Mouse (Mus musculus) large intestine, adult 2 months (tissue): ENCODE measurements around the gene Prss37. TPM values are rescaled to one million over a fixed set of nuclear protein-coding genes. Genes with fewer than 3 reads are reported as not detected.
A peak's percentile ranks its signal among the peaks of the same experiment; 100 is the strongest.

Experiments used
- DNase-seq: peaks from one replicate; pipeline ENCODE4 v3.0.0-alpha.2; 2012; ENCODE audit warnings: low read depth, low spot score
- WGBS: fragments of 180-500 bp; shearing (Covaris S2); methylation state at CpG from one replicate; pipeline ENCODE4 v1.1.7; 2018; 5-methylcytosine and 5-hydroxymethylcytosine counted together
- polyA plus RNA-seq: library from polyadenylated mRNA; depleted of rRNA; stranded (reverse); fragments of >200 nt; gene quantifications from 2 replicates; pipeline ENCODE4 v1.2.3, GENCODE M21; 2012; rRNA removed

The Prss37 gene
- not detected in 2 replicates for polyA plus RNA-seq

GRCm38 (mm10) chr6:40519408-40519807, at the start of gene Prss37:
TSS of gene Prss37 (minus strand) at chr6:40519508.
- 81% methylated on average over 1 of the region's 1 CpGs for WGBS
- DNase-seq, result no peak

GRCm38 (mm10) chr6:40554950-40555349, 35.6 kb upstream of the Prss37 start, which contains the start of gene Olfr461:
TSS of gene Olfr461 (minus strand) at chr6:40555050.
- no peak for DNase-seq
- WGBS, result 87% methylated on average over 2 of the region's 2 CpGs

GRCm38 (mm10) chr6:40544690-40545089, 25.4 kb upstream of the Prss37 start:
- WGBS, result 86% methylated on average over 10 of the region's 10 CpGs
- DNase-seq, result no peak

GRCm38 (mm10) chr6:40493229-40493628, 26.1 kb downstream of the Prss37 start, which contains the start of gene Tas2r108:
TSS of gene Tas2r108 (plus strand) at chr6:40493529.
- DNase-seq, result no peak
- WGBS, result 87% methylated on average over 3 of the region's 3 CpGs

- DNase-seq, result no peak
Observed at GRCm38 (mm10) chr6:40490933-40491332, 28.4 kb downstream of the Prss37 start, which contains the start of gene Tas2r137. TSS of gene Tas2r137 (plus strand) at chr6:40491233.

- no peak for DNase-seq
- 92% methylated on average over 5 of the region's 5 CpGs for WGBS
Observed at GRCm38 (mm10) chr6:40482318-40482717, 37.0 kb downstream of the Prss37 start.

GRCm38 (mm10) chr6:40479705-40480104, 39.6 kb downstream of the Prss37 start:
- no peak for DNase-seq
- WGBS, result 80% methylated on average over 1 of the region's 1 CpGs

GRCm38 (mm10) chr6:40476132-40476531, 43.2 kb downstream of the Prss37 start:
- WGBS, result 84% methylated on average over 4 of the region's 4 CpGs
- DNase-seq, result no peak

- under 1% methylated on average over 7 of the region's 7 CpGs for WGBS
- DNase-seq, result peak; percentile 11
Observed at GRCm38 (mm10) chr6:40471720-40472010, 47.6 kb downstream of the Prss37 start.

- DNase-seq, result peak; percentile 77
- WGBS, result under 1% methylated on average over 54 of the region's 54 CpGs
Observed at GRCm38 (mm10) chr6:40470916-40471719, 48.2 kb downstream of the Prss37 start, which contains the start of gene Ssbp1. TSS of gene Ssbp1 (plus strand) at chr6:40471352.

GRCm38 (mm10) chr6:40465710-40466109, 53.6 kb downstream of the Prss37 start:
- 56% methylated on average over 6 of the region's 6 CpGs for WGBS

More at GRCm38 (mm10) chr6:40465710-40466109, 53.6 kb downstream of the Prss37 start:
- DNase-seq, result no peak

Other genes starting within 250 kb of the Prss37 start
- 7.7 and 8.4 TPM in 2 replicates for gene Agk, start 194.3 kb downstream of the Prss37 start, polyA plus RNA-seq
- 2.9 and 5.7 TPM in 2 replicates for gene E330009J07Rik, start 83.4 kb downstream of the Prss37 start, polyA plus RNA-seq
- not detected in 2 replicates for gene Wee2, start 80.4 kb downstream of the Prss37 start, polyA plus RNA-seq
- gene Ssbp1, start 48.2 kb downstream of the Prss37 start, polyA plus RNA-seq, result 6.4 and 8.3 TPM in 2 replicates
- gene Tas2r137, start 28.3 kb downstream of the Prss37 start, polyA plus RNA-seq, result not detected in 2 replicates
- gene Tas2r108, start 26.0 kb downstream of the Prss37 start, polyA plus RNA-seq, result not detected in 2 replicates
- gene Olfr461, start 35.5 kb upstream of the Prss37 start, polyA plus RNA-seq, result not detected in 2 replicates
- not detected in 2 replicates for gene Olfr460, start 50.0 kb upstream of the Prss37 start, polyA plus RNA-seq
- gene Clec5a, start 66.3 kb upstream of the Prss37 start, polyA plus RNA-seq, result 0.35 and 0.43 TPM in 2 replicates
- gene Tas2r138, start 93.8 kb upstream of the Prss37 start, polyA plus RNA-seq, result not detected in 2 replicates
- 237 and 588 TPM in 2 replicates for gene Mgam, start 109.3 kb upstream of the Prss37 start, polyA plus RNA-seq